Mouse (Mus musculus) megakaryocyte, embryonic 14.5 days (primary cell): ENCODE data around the gene Dda1.

ENCODE experiments used
- FLI1 ChIP-seq: IDR thresholded peaks from 2 replicates; pipeline ENCODE4 v1.6.1; 2012; ENCODE audit warnings: low read length, inconsistent platforms, mixed read lengths
- GATA1 ChIP-seq: IDR thresholded peaks from 3 replicates; pipeline ENCODE4 v1.6.1; 2012; ENCODE audit warnings: mixed read lengths, low read length, inconsistent platforms, borderline replicate concordance

DNA sequence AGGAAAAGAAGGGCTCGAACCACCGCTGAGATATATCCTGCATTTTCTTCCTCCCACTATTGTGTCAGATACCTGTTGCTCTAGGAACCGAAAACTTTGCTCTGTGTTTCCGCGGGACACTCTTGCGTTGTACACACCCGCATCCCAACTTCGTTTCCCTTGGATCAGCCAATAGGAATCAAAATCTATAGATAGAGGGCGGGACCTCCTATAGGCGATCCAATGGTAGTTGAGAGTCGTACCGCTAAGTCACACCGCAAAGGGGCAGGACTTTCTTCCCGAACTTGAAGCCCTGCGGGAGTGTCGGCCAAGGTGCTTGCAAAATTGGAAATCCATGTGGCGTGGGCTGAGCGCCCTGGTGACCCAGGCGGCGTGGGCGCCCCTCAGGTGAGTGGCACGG, 19.5 kb downstream of the Dda1 start:
- TF ChIP-seq GATA1: no peak
- TF ChIP-seq FLI1: no peak
